Mouse (Mus musculus): Measurements from ENCODE around the gene Nsrp1. TPM values are rescaled to one million over a fixed set of nuclear protein-coding genes. Genes with fewer than 3 reads are reported as not detected.

Gene Nsrp1
- polyA plus RNA-seq, 1 experiment from 2014 or later: 58.2 TPM

DNA sequence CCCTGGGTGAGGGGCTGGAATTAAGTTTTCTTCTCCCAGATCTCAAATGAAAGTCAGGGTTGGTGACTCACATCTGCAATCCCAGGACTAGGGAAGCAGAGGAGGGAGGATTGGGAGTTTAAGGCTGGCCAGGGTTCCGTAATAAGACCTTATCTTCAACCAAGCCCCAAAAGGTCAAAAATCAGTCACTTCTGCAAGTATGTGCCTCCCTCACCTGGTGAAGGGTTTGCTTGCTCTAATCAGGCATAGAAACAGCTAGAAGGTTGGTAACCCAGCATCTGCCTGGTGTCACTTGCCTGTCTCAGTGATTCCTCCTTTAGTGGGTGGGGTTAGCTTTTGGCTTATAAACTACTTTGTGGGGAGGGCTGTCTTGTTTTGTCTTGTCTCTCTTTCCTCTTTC is 75.9 kb downstream of the Nsrp1 start:
- no peak overlapping the region for H3K4me3 ChIP-seq (ENCODE audit: low read depth, low read length)
- no peak overlapping the region for H3K9ac ChIP-seq
- H3K27ac ChIP-seq (ENCODE audit: low read depth): no peak overlapping the region
- H3K9me3 ChIP-seq (ENCODE audit: low read depth, low read length): no peaks in the 10 kb centered on the region
- DNase-seq (no peak), ATAC-seq (ENCODE audit: insufficient read depth) (no peak)
- TF ChIP-seq CTCF (IDR thresholded peaks at IDR 0.05; ENCODE audit: low read depth): no peak
- no peaks in the 10 kb centered on the region; the same call in 1 of the 2 replicates for H3K4me1 ChIP-seq (ENCODE audit: insufficient read depth)
- H3K27me3 ChIP-seq (ENCODE audit: insufficient read depth, low read length): peaks cover 35% of the 10 kb centered on the region
- H3K36me3 ChIP-seq (ENCODE audit: insufficient read depth): no peaks in the 10 kb centered on the region
- 32% methylated on average over 1 of the region's 1 CpGs for WGBS
- H3K4me2 ChIP-seq: no peak overlapping the region

DNA sequence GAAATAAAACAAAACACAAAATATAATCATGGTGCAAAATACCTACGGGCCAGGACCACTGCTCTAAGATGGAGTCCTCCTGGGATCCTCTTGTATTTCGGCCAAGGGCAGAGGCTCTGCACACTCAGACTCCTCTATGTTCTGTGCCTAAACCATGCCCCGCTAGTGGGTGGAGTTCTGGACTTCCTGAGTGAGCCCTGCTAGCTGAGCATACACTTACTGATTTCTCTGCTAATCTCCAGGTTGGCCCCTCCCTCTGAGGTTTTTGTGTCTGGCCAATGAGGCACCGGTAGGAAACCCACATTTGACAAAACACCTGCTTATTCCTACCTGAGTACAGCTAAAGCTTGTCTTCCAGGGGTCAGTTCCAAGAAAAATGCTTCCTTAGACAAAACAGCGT is 77.5 kb downstream of the Nsrp1 start:
- no peaks in the 10 kb centered on the region for H3K9me3 ChIP-seq (ENCODE audit: low read depth, low read length)
- H3K4me2 ChIP-seq: no peak overlapping the region
- H3K36me3 ChIP-seq (ENCODE audit: insufficient read depth): no peaks in the 10 kb centered on the region
- DNase-seq (no peak), ATAC-seq (ENCODE audit: insufficient read depth) (no peak)
- peaks cover 38% of the 10 kb centered on the region for H3K27me3 ChIP-seq (ENCODE audit: insufficient read depth, low read length)
- no peak for TF ChIP-seq CTCF (IDR thresholded peaks at IDR 0.05; ENCODE audit: low read depth)
- no peak overlapping the region for H3K9ac ChIP-seq
- 50% methylated on average over 5 of the region's 5 CpGs for WGBS
- H3K27ac ChIP-seq (ENCODE audit: low read depth): no peak overlapping the region
- no peak overlapping the region for H3K4me3 ChIP-seq (ENCODE audit: low read depth, low read length)
- no peaks in the 10 kb centered on the region; the same call in 1 of the 2 replicates for H3K4me1 ChIP-seq (ENCODE audit: insufficient read depth)

DNA sequence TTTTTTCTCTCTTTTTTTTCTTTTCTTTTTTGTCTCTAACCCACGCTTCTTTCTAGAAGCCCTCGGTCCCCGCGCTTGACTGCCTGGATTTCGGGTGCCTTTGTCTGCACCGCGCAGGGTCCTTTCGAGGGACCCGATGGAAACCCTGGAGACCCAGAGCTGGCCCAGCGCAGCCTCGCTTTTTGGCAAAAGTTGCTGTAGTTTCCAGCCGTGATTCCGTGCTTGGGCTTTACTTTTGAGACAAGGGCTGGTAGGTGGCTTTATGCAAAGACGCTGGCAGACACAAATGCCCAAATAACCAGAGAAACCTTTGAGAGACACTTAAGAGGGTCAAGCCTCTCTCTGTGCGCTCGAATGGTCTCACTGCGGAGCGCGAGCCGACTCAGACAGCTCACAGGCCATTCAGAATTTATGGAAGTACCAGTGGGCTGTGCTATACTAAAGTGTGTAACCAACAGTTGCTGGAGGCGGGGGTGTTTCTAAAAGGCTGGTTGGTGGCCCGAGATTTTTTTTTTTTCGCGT is 79.5 kb downstream of the Nsrp1 start:
- H3K27me3 ChIP-seq (ENCODE audit: insufficient read depth, low read length): peaks cover 38% of the 10 kb centered on the region
- WGBS: 8% methylated on average over 24 of the region's 24 CpGs
- no peak overlapping the region for H3K27ac ChIP-seq (ENCODE audit: low read depth)
- no peaks in the 10 kb centered on the region; the same call in 1 of the 2 replicates for H3K4me1 ChIP-seq (ENCODE audit: insufficient read depth)
- TF ChIP-seq CTCF (IDR thresholded peaks at IDR 0.05; ENCODE audit: low read depth): no peak
- H3K9me3 ChIP-seq (ENCODE audit: low read depth, low read length): no peaks in the 10 kb centered on the region
- peak overlapping the region; percentile 7; the same call in 1 of the 2 replicates for H3K9ac ChIP-seq
- H3K36me3 ChIP-seq (ENCODE audit: insufficient read depth): no peaks in the 10 kb centered on the region
- ATAC-seq (ENCODE audit: insufficient read depth) (no peak), DNase-seq (peak; percentile 40)
- peak overlapping the region; percentile 44 for H3K4me3 ChIP-seq (ENCODE audit: low read depth, low read length)
- H3K4me2 ChIP-seq: peak overlapping the region; percentile 85

DNA sequence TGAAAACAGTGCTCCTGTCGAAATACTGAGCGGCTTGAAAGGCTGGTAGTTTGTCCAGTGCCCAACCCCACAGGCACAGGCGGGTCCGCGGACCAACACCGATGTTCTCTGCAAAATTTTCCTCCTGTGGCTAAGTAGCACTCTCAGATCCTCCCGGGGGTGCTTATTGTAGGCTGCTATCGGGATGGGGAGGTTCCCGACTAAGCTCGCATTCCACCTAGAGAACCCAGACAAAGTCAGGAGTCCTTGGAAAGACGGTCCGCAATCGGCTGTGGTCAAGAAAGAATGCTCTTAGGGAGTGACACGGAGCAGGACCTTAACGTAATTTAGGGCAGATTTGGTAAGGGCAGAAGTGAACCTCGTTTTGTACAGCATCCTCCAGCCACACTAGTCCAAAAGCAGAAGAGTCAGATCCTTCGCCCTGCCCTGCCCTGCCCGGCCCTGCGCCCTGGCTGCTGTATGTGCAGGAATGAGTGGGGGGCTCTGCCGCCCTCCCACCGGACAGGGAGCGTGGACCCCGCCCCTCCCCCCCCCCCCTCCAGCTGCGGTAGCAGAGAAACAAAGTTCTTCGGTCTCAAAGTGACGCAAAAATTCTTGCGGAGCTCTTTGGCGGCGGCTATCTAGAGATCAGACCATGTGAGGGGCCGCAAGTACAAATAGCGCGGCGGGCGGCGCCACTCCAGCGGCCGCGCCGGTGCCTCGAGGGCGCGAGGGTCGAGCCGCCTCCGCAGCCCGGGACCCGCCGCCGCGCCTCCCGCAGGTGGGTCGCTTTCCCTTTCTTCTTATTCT is 80.1 kb downstream of the Nsrp1 start, which contains the start of gene Slc6a4:
Slc6a4 (plus strand) TSS at position 688 of the 789 bp plus-strand sequence.
- Histone ChIP-seq H3K4me2 (peak within 1 kb of the TSS; percentile 85), H3K27ac (ENCODE audit: low read depth) (no peak within 1 kb of the TSS), H3K4me1 (ENCODE audit: insufficient read depth) (no peaks in the 10 kb centered on the region; the same call in 1 of the 2 replicates), H3K27me3 (ENCODE audit: insufficient read depth, low read length) (peaks cover 38% of the 10 kb centered on the region), H3K36me3 (ENCODE audit: insufficient read depth) (no peaks in the 10 kb centered on the region), H3K4me3 (ENCODE audit: low read depth, low read length) (peak within 1 kb of the TSS; percentile 44), H3K9ac (peak within 1 kb of the TSS; percentile 7; the same call in 1 of the 2 replicates), H3K9me3 (ENCODE audit: low read depth, low read length) (no peaks in the 10 kb centered on the region)
- ATAC-seq (ENCODE audit: insufficient read depth) (no peak), DNase-seq (peak; percentile 63)
- under 1% methylated on average over 52 of the region's 52 CpGs for WGBS
- no peak for TF ChIP-seq CTCF (IDR thresholded peaks at IDR 0.05; ENCODE audit: low read depth)

DNA sequence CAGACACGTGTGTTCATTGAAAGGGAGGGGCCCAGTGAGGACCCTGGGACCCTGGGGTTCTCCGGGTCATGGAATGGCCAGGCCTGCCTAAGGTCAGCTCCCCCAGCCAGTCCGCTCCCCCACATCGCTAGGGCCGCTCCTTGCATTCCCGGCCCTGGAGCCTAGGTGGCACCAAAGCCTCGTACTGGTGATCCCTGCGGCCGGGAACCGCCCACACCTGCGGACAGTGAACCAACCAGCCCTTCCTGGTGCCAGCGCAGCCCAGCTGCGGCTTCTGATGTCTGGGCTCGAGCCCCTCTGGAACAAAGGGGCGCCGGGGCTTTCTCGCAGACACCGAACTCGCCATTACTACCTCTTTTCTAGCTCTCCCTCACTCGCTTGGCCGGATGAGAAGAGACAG is 80.9 kb downstream of the Nsrp1 start:
- peaks cover 38% of the 10 kb centered on the region for H3K27me3 ChIP-seq (ENCODE audit: insufficient read depth, low read length)
- WGBS: 1% methylated on average over 21 of the region's 21 CpGs

DNA sequence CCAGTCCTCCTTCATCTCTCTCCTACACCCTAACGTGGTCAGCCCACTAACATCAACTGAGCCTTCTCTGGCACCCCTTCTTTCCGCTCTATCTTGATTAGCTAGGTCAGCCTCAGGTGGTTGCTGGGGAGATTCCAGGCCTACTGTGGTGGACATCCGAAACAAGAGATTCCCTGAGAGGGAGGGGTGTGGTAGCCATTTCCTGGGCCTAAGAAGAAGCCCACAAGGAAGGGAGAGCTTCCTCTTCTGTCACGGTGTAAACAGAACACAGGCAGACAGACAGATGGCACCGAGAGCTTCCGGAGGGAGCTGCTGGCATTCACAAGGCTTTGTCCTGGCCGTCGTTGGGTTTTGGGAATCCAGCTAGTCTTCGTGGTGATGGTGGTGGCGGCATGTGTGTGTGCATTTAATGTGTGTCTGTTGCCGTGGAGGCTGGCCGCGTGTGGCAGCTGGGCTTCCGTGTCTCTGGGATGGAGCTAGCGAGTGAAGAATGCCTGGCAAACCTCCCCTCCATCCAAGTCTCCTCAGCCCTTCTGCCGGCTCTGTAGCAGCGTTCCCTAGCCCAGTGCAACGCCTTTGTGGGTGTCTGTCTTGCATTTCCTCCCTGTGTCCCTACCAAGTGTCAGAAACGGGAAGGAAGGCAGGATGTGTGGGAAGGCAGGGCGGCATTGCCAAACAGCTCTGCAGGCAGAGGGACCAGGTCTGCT is 82.1 kb downstream of the Nsrp1 start:
- no peak for TF ChIP-seq CTCF (IDR thresholded peaks at IDR 0.05; ENCODE audit: low read depth)
- WGBS: 47% methylated on average over 20 of the region's 20 CpGs
- Histone ChIP-seq H3K9ac (no peak overlapping the region), H3K4me2 (no peak overlapping the region), H3K4me3 (ENCODE audit: low read depth, low read length) (no peak overlapping the region), H3K27ac (ENCODE audit: low read depth) (no peak overlapping the region), H3K4me1 (ENCODE audit: insufficient read depth) (no peaks in the 10 kb centered on the region; the same call in 1 of the 2 replicates), H3K36me3 (ENCODE audit: insufficient read depth) (no peaks in the 10 kb centered on the region), H3K27me3 (ENCODE audit: insufficient read depth, low read length) (peaks cover 38% of the 10 kb centered on the region), H3K9me3 (ENCODE audit: low read depth, low read length) (no peaks in the 10 kb centered on the region)
- ATAC-seq (ENCODE audit: insufficient read depth): no peak
- DNase-seq: no peak

More for the DNA sequence above, 80.9 kb downstream of the Nsrp1 start:
- Histone ChIP-seq H3K27ac (ENCODE audit: low read depth) (no peak overlapping the region), H3K4me2 (peak overlapping the region; percentile 85), H3K36me3 (ENCODE audit: insufficient read depth) (no peaks in the 10 kb centered on the region), H3K4me3 (ENCODE audit: low read depth, low read length) (peak overlapping the region; percentile 44), H3K4me1 (ENCODE audit: insufficient read depth) (no peaks in the 10 kb centered on the region; the same call in 1 of the 2 replicates), H3K9ac (no peak overlapping the region; the same call in 1 of the 2 replicates), H3K9me3 (ENCODE audit: low read depth, low read length) (no peaks in the 10 kb centered on the region)
- peak; percentile 62 for ATAC-seq (ENCODE audit: insufficient read depth)
- peak; percentile 92 for TF ChIP-seq CTCF (IDR thresholded peaks at IDR 0.05; ENCODE audit: low read depth)
- DNase-seq: peak; percentile 90

MicroRNAs encoded within 50 kb of the gene (microRNA counts, 519-probe panel; counts per million panel counts)
- microRNA mmu-miR-423-3p: 3,382 counts per million, percentile 67 among the panel's probes with 10 or more counts
- 3,382 counts per million, percentile 67 among the panel's probes with 10 or more counts for microRNA mmu-miR-423-5p

Small RNAs within 50 kb of the gene (microRNA-seq; reads per million reads assigned to microRNA genes)
- 5,299 reads per million, percentile 89 among the genes with 10 or more reads in this experiment for gene Mir423 (ENCODE audit: borderline number of aligned reads)

Other genes starting within 250 kb of the Nsrp1 start
- gene Cpd, start 231.4 kb downstream of the Nsrp1 start, polyA plus RNA-seq (2014; fragmentation: Nextera tagmentation; extraction: Ambion mirVana): 33.4 and 37.6 TPM in 2 replicates
- 0.13 TPM in 1 of 2 replicates, not detected in the other for gene Tmigd1, start 176.3 kb downstream of the Nsrp1 start, polyA plus RNA-seq (2014; fragmentation: Nextera tagmentation; extraction: Ambion mirVana)
- gene Blmh, start 153.6 kb downstream of the Nsrp1 start, polyA plus RNA-seq (2014; fragmentation: Nextera tagmentation; extraction: Ambion mirVana): 155 and 160 TPM in 2 replicates
- 1.7 and 1.8 TPM in 2 replicates for gene Slc6a4, start 79.8 kb downstream of the Nsrp1 start, polyA plus RNA-seq (2014; fragmentation: Nextera tagmentation; extraction: Ambion mirVana)
- gene Efcab5, start 110.5 kb upstream of the Nsrp1 start, polyA plus RNA-seq (2014; fragmentation: Nextera tagmentation; extraction: Ambion mirVana): 0.15 and 0.29 TPM in 2 replicates
- 13.8 and 15.5 TPM in 2 replicates for gene Ssh2, start 137.9 kb upstream of the Nsrp1 start, polyA plus RNA-seq (2014; fragmentation: Nextera tagmentation; extraction: Ambion mirVana)

Measured in lung, embryonic 14.5 days (tissue).